Mouse (Mus musculus): ENCODE data around the gene Obscn. TPM values are rescaled to one million over a fixed set of nuclear protein-coding genes. Genes with fewer than 3 reads are reported as not detected.

Gene Obscn
- polyA plus RNA-seq, 1 experiment from 2014 or later, result 0.37 TPM

DNA sequence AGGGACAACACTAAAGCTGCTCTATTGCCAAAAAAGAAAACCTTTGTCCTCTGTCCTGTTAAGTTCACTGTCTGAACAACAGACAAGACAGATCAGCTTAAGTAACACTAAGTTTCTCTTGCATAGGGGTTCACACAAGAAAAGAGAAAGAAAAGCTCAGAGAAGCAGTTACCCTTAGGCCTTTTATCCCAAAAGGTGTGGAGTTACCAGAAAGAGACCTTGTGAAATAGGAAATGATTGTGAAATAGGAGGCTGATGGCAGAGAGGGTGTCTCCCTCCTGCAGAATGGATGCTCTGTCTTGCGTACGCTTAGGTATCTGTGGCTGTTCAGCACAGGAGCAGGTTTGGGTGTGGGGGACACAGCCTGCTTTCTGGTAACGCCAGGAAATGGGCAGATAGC lies 157.0 kb downstream of the Obscn start:
- ATAC-seq (ENCODE audit: low FRiP score, low TSS enrichment) (no peak), DNase-seq (no peak)
- H3K9me3 ChIP-seq (ENCODE audit: control insufficient read depth, low read length), result no peaks in the 10 kb centered on the region
- 88% methylated on average over 3 of the region's 3 CpGs for WGBS
- no peak overlapping the region for H3K27ac ChIP-seq (replicated peaks; ENCODE audit: low read depth, low read length)
- H3K4me3 ChIP-seq (replicated peaks; ENCODE audit: low read depth, low read length), result peak overlapping the region; percentile 92
- H3K9ac ChIP-seq (replicated peaks; ENCODE audit: low read length), result peak overlapping the region; percentile 88
- no peaks in the 10 kb centered on the region for H3K27me3 ChIP-seq (ENCODE audit: control insufficient read depth, insufficient read depth, low read length)
- H3K4me2 ChIP-seq (ENCODE audit: low read length), result peak overlapping the region; percentile 99
- peaks cover 21% of the 10 kb centered on the region for H3K36me3 ChIP-seq (ENCODE audit: control insufficient read depth, insufficient read depth, low read length)
- peaks cover 22% of the 10 kb centered on the region for H3K4me1 ChIP-seq (ENCODE audit: control insufficient read depth, insufficient read depth, low read length)

DNA sequence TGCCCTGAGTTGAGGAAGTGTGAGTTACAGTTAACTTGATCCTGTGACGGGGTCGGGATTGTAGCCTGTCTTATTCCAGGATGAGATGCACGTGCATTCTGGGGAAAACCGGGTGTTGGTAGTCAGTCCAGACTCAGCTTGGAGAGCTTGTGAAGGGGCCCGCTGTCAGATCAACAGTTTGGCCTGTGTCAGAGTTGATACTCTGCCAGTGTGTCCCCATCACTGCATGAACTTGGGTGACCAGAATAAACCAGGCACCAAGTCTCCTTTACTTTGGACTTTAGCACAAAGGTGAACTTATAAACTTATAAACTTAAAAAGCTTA lies 157.5 kb downstream of the Obscn start:
- WGBS, result 8% methylated on average over 5 of the region's 5 CpGs
- no peak for DNase-seq
- no peak for ATAC-seq (ENCODE audit: low FRiP score, low TSS enrichment)

DNA sequence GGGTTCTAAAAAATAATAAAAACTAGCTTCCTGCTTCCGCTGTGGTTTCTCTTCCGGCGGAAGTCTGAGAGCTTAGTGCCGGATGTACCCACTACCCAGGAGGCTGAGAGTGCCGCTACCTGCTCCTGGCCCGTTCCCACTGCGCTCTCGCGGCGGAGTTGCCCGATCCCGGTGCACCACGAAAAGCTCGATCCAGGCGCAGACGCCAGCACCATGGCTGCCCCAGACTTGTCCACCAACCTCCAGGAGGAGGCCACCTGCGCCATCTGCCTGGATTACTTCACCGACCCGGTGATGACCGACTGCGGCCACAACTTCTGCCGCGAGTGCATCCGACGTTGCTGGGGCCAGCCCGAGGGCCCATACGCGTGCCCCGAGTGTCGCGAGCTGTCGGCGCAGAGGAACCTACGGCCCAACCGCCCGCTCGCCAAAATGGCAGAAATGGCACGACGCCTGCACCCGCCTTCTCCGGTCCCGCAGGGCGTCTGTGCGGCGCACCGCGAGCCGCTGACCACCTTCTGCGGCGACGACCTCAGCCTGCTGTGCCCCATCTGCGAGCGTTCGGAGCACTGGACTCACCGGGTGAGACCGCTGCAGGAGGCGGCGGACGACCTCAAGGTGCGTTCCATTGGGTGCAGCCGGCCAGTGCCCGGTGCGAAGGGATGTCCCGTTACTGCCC lies 158.0 kb downstream of the Obscn start, which contains the start of gene Trim11:
Trim11 (plus strand) TSS at position 67 of the 679 bp plus-strand sequence.
- Histone ChIP-seq H3K27ac (replicated peaks; ENCODE audit: low read depth, low read length) (peak within 1 kb of the TSS; percentile 62), H3K4me2 (ENCODE audit: low read length) (peak within 1 kb of the TSS; percentile 99), H3K4me3 (replicated peaks; ENCODE audit: low read depth, low read length) (peak within 1 kb of the TSS; percentile 92), H3K36me3 (ENCODE audit: control insufficient read depth, insufficient read depth, low read length) (peaks cover 14% of the 10 kb centered on the region), H3K9me3 (ENCODE audit: control insufficient read depth, low read length) (no peaks in the 10 kb centered on the region), H3K4me1 (ENCODE audit: control insufficient read depth, insufficient read depth, low read length) (peaks cover 22% of the 10 kb centered on the region), H3K27me3 (ENCODE audit: control insufficient read depth, insufficient read depth, low read length) (no peaks in the 10 kb centered on the region), H3K9ac (replicated peaks; ENCODE audit: low read length) (peak within 1 kb of the TSS; percentile 88)
- ATAC-seq (ENCODE audit: low FRiP score, low TSS enrichment) (peak; percentile 68; the same call in 1 of the 2 replicates), DNase-seq (peak; percentile 88)
- WGBS, result under 1% methylated on average over 64 of the region's 64 CpGs

More for the DNA sequence above, 157.5 kb downstream of the Obscn start:
- peaks cover 22% of the 10 kb centered on the region for H3K4me1 ChIP-seq (ENCODE audit: control insufficient read depth, insufficient read depth, low read length)
- peak overlapping the region; percentile 99 for H3K4me2 ChIP-seq (ENCODE audit: low read length)
- no peak overlapping the region for H3K27ac ChIP-seq (replicated peaks; ENCODE audit: low read depth, low read length)
- peak overlapping the region; percentile 92 for H3K4me3 ChIP-seq (replicated peaks; ENCODE audit: low read depth, low read length)
- H3K9ac ChIP-seq (replicated peaks; ENCODE audit: low read length), result peak overlapping the region; percentile 88
- peaks cover 16% of the 10 kb centered on the region for H3K36me3 ChIP-seq (ENCODE audit: control insufficient read depth, insufficient read depth, low read length)
- H3K9me3 ChIP-seq (ENCODE audit: control insufficient read depth, low read length), result no peaks in the 10 kb centered on the region
- H3K27me3 ChIP-seq (ENCODE audit: control insufficient read depth, insufficient read depth, low read length), result no peaks in the 10 kb centered on the region

DNA sequence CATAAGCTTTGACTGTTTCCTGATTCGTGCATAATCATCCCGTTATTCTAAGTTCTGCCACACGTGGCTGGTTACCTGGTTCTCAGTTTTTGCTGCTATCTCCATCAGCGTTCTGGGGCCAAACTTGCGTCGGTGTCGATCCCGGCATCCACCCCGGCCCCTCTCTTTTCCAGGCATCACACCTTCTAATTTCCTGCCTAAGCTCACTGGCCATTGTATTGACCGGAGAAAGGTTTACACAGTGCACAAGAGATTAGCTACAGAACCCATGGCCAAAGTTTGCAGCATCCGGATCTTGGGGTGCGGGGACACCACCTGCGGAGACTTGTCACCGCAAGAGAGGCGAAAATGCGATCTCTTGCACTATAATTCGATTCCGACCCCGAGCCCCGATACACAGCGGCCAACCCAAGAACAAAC lies 158.6 kb downstream of the Obscn start:
- peak overlapping the region; percentile 92 for H3K4me3 ChIP-seq (replicated peaks; ENCODE audit: low read depth, low read length)
- H3K4me2 ChIP-seq (ENCODE audit: low read length), result peak overlapping the region; percentile 99
- H3K36me3 ChIP-seq (ENCODE audit: control insufficient read depth, insufficient read depth, low read length), result peaks cover 10% of the 10 kb centered on the region
- peaks cover 22% of the 10 kb centered on the region for H3K4me1 ChIP-seq (ENCODE audit: control insufficient read depth, insufficient read depth, low read length)
- peak overlapping the region; percentile 88 for H3K9ac ChIP-seq (replicated peaks; ENCODE audit: low read length)
- DNase-seq (no peak), ATAC-seq (ENCODE audit: low FRiP score, low TSS enrichment) (no peak)
- H3K27ac ChIP-seq (replicated peaks; ENCODE audit: low read depth, low read length), result peak overlapping the region; percentile 62
- no peaks in the 10 kb centered on the region for H3K9me3 ChIP-seq (ENCODE audit: control insufficient read depth, low read length)
- WGBS, result under 1% methylated on average over 21 of the region's 21 CpGs
- H3K27me3 ChIP-seq (ENCODE audit: control insufficient read depth, insufficient read depth, low read length), result no peaks in the 10 kb centered on the region

DNA sequence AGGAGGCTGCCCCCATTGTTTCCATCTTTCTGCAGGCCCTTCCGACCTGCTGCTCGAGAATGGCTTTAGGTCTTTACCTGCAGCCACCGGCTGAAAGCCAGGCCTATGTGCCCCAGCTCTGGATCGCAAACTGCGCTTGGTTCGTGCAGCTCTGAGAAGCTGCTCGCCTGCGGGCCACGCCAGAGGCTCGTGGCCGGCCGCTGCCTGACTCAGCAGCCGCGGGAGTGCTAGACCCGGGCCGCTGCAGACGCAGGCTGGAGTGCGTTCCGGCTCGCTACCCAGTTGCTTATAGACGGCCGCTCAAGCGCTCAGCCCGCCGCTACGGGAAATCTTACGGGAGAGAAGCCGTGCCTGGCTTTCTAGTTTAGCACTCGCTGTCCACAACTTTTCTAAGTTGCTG lies 159.1 kb downstream of the Obscn start:
- peaks cover 22% of the 10 kb centered on the region for H3K4me1 ChIP-seq (ENCODE audit: control insufficient read depth, insufficient read depth, low read length)
- ATAC-seq (ENCODE audit: low FRiP score, low TSS enrichment), result no peak

DNA sequence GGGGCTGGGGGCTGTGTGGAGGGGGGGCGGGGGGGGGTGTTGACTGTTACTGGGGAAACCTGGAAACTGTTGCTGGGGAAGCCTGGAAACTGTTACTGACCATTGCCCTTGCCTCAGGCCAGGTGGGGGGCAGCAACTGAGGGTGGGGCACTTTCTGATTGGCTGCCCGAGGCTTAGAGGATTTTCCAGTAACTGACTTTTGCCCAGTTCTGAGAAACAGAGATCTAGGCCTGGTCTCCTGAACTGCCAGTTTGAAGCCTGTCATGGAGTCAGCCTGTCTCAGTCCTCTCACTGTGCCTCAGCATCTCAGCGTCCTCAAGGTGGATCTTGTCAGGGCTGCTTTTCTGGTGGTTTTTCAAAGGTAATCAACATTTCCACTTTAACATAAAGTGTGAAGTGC lies 161.8 kb downstream of the Obscn start:
- 89% methylated on average over 3 of the region's 3 CpGs for WGBS
- DNase-seq (no peak), ATAC-seq (ENCODE audit: low FRiP score, low TSS enrichment) (no peak)
- Histone ChIP-seq H3K36me3 (ENCODE audit: control insufficient read depth, insufficient read depth, low read length) (peaks cover 22% of the 10 kb centered on the region), H3K27me3 (ENCODE audit: control insufficient read depth, insufficient read depth, low read length) (no peaks in the 10 kb centered on the region), H3K4me2 (ENCODE audit: low read length) (no peak overlapping the region), H3K4me1 (ENCODE audit: control insufficient read depth, insufficient read depth, low read length) (peaks cover 13% of the 10 kb centered on the region), H3K27ac (replicated peaks; ENCODE audit: low read depth, low read length) (no peak overlapping the region), H3K9me3 (ENCODE audit: control insufficient read depth, low read length) (no peaks in the 10 kb centered on the region), H3K4me3 (replicated peaks; ENCODE audit: low read depth, low read length) (no peak overlapping the region), H3K9ac (replicated peaks; ENCODE audit: low read length) (no peak overlapping the region)

More for the DNA sequence above, 159.1 kb downstream of the Obscn start:
- Histone ChIP-seq H3K4me3 (replicated peaks; ENCODE audit: low read depth, low read length) (peak overlapping the region; percentile 92), H3K27ac (replicated peaks; ENCODE audit: low read depth, low read length) (peak overlapping the region; percentile 62), H3K4me2 (ENCODE audit: low read length) (peak overlapping the region; percentile 99), H3K9me3 (ENCODE audit: control insufficient read depth, low read length) (no peaks in the 10 kb centered on the region), H3K9ac (replicated peaks; ENCODE audit: low read length) (peak overlapping the region; percentile 88), H3K27me3 (ENCODE audit: control insufficient read depth, insufficient read depth, low read length) (no peaks in the 10 kb centered on the region), H3K36me3 (ENCODE audit: control insufficient read depth, insufficient read depth, low read length) (peaks cover 5% of the 10 kb centered on the region)
- DNase-seq, result no peak
- WGBS, result under 1% methylated on average over 29 of the region's 29 CpGs

DNA sequence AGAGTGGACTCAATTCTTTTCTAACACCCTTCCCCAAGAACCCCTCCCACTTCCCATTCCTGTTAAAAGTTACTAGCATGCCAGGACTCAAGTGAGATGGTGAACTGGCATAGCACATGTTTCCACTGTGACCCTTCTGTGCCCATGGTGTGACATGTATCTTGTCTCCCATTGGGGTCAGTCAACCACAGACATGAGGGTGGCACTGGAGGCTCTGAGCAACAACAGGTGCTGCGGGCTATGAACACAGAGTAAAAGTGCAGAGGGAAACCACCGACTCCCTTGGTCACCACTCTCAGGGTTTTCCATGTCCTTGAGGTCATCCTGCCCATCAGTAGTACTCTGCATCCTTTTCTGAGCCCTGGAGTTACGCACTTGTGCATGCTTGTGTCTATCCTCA lies 164.4 kb downstream of the Obscn start:
- Histone ChIP-seq H3K27ac (replicated peaks; ENCODE audit: low read depth, low read length) (no peak overlapping the region), H3K4me1 (ENCODE audit: control insufficient read depth, insufficient read depth, low read length) (peaks cover under 1% of the 10 kb centered on the region), H3K9me3 (ENCODE audit: control insufficient read depth, low read length) (no peaks in the 10 kb centered on the region), H3K4me2 (ENCODE audit: low read length) (no peak overlapping the region), H3K9ac (replicated peaks; ENCODE audit: low read length) (no peak overlapping the region), H3K4me3 (replicated peaks; ENCODE audit: low read depth, low read length) (no peak overlapping the region), H3K36me3 (ENCODE audit: control insufficient read depth, insufficient read depth, low read length) (peaks cover 24% of the 10 kb centered on the region), H3K27me3 (ENCODE audit: control insufficient read depth, insufficient read depth, low read length) (no peaks in the 10 kb centered on the region)
- 92% methylated on average over 3 of the region's 3 CpGs for WGBS
- DNase-seq (no peak), ATAC-seq (ENCODE audit: low FRiP score, low TSS enrichment) (no peak)

DNA sequence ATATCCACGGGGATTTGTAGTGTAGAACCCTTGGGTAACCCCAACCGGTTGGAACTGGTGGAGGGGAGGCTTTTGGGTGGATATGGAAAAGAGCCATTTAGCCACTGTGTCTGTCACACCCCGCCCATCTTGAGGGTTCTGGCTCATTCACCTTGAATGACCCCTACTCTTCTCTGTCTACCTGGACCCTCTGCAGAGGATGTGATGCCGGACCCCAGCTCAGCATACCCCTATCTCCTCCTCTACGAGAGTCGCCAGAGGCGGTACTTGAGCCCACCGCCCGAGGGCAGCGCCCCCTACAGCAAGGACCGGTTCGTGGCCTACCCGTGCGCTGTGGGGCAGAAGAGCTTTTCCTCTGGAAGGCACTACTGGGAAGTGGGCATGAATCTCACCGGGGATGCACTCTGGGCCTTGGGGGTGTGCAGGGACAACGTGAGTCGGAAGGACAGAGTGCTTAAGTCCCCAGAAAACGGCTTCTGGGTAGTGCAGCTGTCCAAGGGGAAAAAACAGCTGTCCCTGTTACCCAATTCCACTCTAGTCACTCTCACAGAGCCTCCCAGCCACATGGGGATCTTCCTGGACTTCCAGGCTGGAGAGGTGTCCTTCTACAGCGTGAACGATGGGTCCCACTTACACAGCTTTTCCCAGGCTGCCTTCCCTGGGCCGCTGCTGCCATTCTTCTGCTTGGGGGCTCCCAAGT lies 165.2 kb downstream of the Obscn start:
- Histone ChIP-seq H3K36me3 (ENCODE audit: control insufficient read depth, insufficient read depth, low read length) (peaks cover 24% of the 10 kb centered on the region), H3K9me3 (ENCODE audit: control insufficient read depth, low read length) (no peaks in the 10 kb centered on the region), H3K4me1 (ENCODE audit: control insufficient read depth, insufficient read depth, low read length) (no peaks in the 10 kb centered on the region), H3K4me2 (ENCODE audit: low read length) (no peak overlapping the region), H3K9ac (replicated peaks; ENCODE audit: low read length) (no peak overlapping the region), H3K4me3 (replicated peaks; ENCODE audit: low read depth, low read length) (no peak overlapping the region), H3K27me3 (ENCODE audit: control insufficient read depth, insufficient read depth, low read length) (no peaks in the 10 kb centered on the region), H3K27ac (replicated peaks; ENCODE audit: low read depth, low read length) (no peak overlapping the region)
- DNase-seq, result no peak
- no peak for ATAC-seq (ENCODE audit: low FRiP score, low TSS enrichment)
- 92% methylated on average over 21 of the region's 21 CpGs for WGBS

DNA sequence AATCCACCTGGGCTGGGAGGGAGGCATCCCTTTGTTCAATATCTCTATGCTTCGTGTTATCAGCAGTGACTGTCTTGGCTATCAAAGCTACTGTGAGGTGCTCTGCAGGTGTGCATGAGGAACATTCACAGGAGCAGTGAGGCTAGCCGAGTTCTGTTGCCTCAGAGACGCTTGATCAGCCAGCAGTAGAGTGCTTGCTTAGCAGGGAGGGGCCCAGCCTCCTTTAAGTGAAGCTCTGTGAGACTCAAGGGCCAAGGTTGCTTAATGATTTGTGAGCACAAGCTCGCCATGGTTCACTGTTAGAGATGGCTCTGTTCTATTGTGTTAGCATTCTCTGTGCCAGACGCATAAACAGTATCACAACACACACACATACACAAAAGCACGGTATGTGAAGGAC lies 166.5 kb downstream of the Obscn start:
- ATAC-seq (ENCODE audit: low FRiP score, low TSS enrichment) (no peak), DNase-seq (no peak)
- WGBS, result 80% methylated on average over 6 of the region's 6 CpGs
- Histone ChIP-seq H3K27me3 (ENCODE audit: control insufficient read depth, insufficient read depth, low read length) (no peaks in the 10 kb centered on the region), H3K36me3 (ENCODE audit: control insufficient read depth, insufficient read depth, low read length) (peaks cover 24% of the 10 kb centered on the region), H3K9ac (replicated peaks; ENCODE audit: low read length) (no peak overlapping the region), H3K9me3 (ENCODE audit: control insufficient read depth, low read length) (no peaks in the 10 kb centered on the region), H3K4me2 (ENCODE audit: low read length) (no peak overlapping the region), H3K4me3 (replicated peaks; ENCODE audit: low read depth, low read length) (no peak overlapping the region), H3K4me1 (ENCODE audit: control insufficient read depth, insufficient read depth, low read length) (no peaks in the 10 kb centered on the region), H3K27ac (replicated peaks; ENCODE audit: low read depth, low read length) (no peak overlapping the region)

Measured in midbrain, embryonic 14.5 days (tissue).